Mouse (Mus musculus) thymus, postnatal 10 days (tissue): ENCODE results near the gene Dppa5a.
"Not testable (repeated sequence)": the region's sequence is repeated elsewhere in the genome, so short reads cannot be mapped to it uniquely, and the experiment has no call there.

Experiments used
- DNase-seq, 2 experiments: peaks; one replicate each; pipeline ENCODE4 v3.0.0; 2021; ENCODE audit warnings: low spot score in 2 of 2

Dppa5a gene

GRCm38 (mm10) chr9:78367959-78368358, at the start of gene Dppa5a:
TSS of gene Dppa5a (minus strand) at chr9:78368177.
- DNase-seq = not testable (repeated sequence)

- no peak for DNase-seq
Measured at GRCm38 (mm10) chr9:78401596-78401995, 33.6 kb upstream of the Dppa5a start.

GRCm38 (mm10) chr9:78400570-78400969, 32.6 kb upstream of the Dppa5a start:
- no peak for DNase-seq

- no peak for DNase-seq
Measured at GRCm38 (mm10) chr9:78396517-78396916, 28.5 kb upstream of the Dppa5a start.

GRCm38 (mm10) chr9:78395630-78396351, 27.8 kb upstream of the Dppa5a start, which contains the start of gene Ddx43:
TSS of gene Ddx43 (plus strand) at chr9:78395777.
- peak; percentile 4 to 22 for DNase-seq

- DNase-seq = no peak
Measured at GRCm38 (mm10) chr9:78395244-78395629, 27.3 kb upstream of the Dppa5a start.

GRCm38 (mm10) chr9:78394602-78395001, 26.6 kb upstream of the Dppa5a start:
- DNase-seq = no peak

- DNase-seq = no peak
Measured at GRCm38 (mm10) chr9:78393741-78394140, 25.8 kb upstream of the Dppa5a start.

- no peak for DNase-seq
Measured at GRCm38 (mm10) chr9:78389981-78390380, 22.0 kb upstream of the Dppa5a start.

- DNase-seq = no peak
Measured at GRCm38 (mm10) chr9:78386947-78387346, 19.0 kb upstream of the Dppa5a start.

- DNase-seq = peak in 1 of 2 experiments; percentile 5
Measured at GRCm38 (mm10) chr9:78385893-78386292, 17.9 kb upstream of the Dppa5a start.

GRCm38 (mm10) chr9:78378113-78378785, 10.3 kb upstream of the Dppa5a start, which contains the start of gene Ooep:
TSS of gene Ooep (minus strand) at chr9:78378725.
- DNase-seq = no peak

- no peak for DNase-seq
Measured at GRCm38 (mm10) chr9:78377546-78377945, 9.6 kb upstream of the Dppa5a start.

GRCm38 (mm10) chr9:78375486-78375885, 7.5 kb upstream of the Dppa5a start:
- no peak for DNase-seq

- no peak for DNase-seq
Measured at GRCm38 (mm10) chr9:78374885-78375389, 7.0 kb upstream of the Dppa5a start.

- no peak for DNase-seq
Measured at GRCm38 (mm10) chr9:78374397-78374796, 6.4 kb upstream of the Dppa5a start.

- DNase-seq = no peak
Measured at GRCm38 (mm10) chr9:78372827-78373504, 5.0 kb upstream of the Dppa5a start.

GRCm38 (mm10) chr9:78371441-78371840, 3.5 kb upstream of the Dppa5a start:
- no peak for DNase-seq

- DNase-seq = no peak
Measured at GRCm38 (mm10) chr9:78369786-78370185, 1.8 kb upstream of the Dppa5a start.

- no peak for DNase-seq
Measured at GRCm38 (mm10) chr9:78369349-78369748, 1.4 kb upstream of the Dppa5a start.

- no peak for DNase-seq
Measured at GRCm38 (mm10) chr9:78368671-78369293, 805 bp upstream of the Dppa5a start.
